Comparison of ENCODE assay signal across 20 mouse cellular contexts in genomic region chr7:140890636-140891035, GRCm38 (mm10). TPM values are rescaled to one million over a fixed set of nuclear protein-coding genes. Genes with fewer than 3 reads are reported as not detected.
"Had no signal": no experiment of that assay in that cellular context is flagged by ENCODE, and none has a peak within 500 bp of the region (broad histone marks: within the 10 kb centered on the region; RNA-seq: fewer than 3 reads in every experiment).

No protein-coding gene starts in this region.

RNA-seq across cellular contexts. Expression of gene Cox8b, which starts 9.6 kb away (rescaled TPM):
- total RNA-seq: left cerebral cortex, postnatal 10 days; left cerebral cortex, postnatal 36 days; left cerebral cortex, postnatal 4 days; megakaryocyte-erythroid progenitor cell, adult 5-6 weeks; midbrain, postnatal 0 days; monocyte, adult 5-6 weeks had no signal
- polyA plus RNA-seq: liver, adult 2 months; liver, embryonic 12.5 days; liver, embryonic 14.5 days; lung, embryonic 14.5 days; macrophage; midbrain, embryonic 10.5 days; midbrain, embryonic 11.5 days; midbrain, embryonic 12.5 days; midbrain, embryonic 13.5 days; midbrain, embryonic 14.5 days; midbrain, embryonic 15.5 days; midbrain, embryonic 16.5 days; midbrain, postnatal 0 days had no signal

RNA-seq across cellular contexts. Expression of gene Nlrp6, which starts 30.1 kb away (rescaled TPM):
- total RNA-seq: monocyte, adult 5-6 weeks had no signal
- polyA plus RNA-seq: limb, embryonic 11.5 days; limb, embryonic 12.5 days; macrophage had no signal
